Mouse (Mus musculus) forebrain, embryonic 15.5 days (tissue): ENCODE measurements around the gene Adcy7. TPM values are rescaled to one million over a fixed set of nuclear protein-coding genes. Genes with fewer than 3 reads are reported as not detected.

Experiments
- ATAC-seq: fragments of 200-750 bp; cut with Nextera tagmentation; replicated peaks from 2 replicates; pipeline ENCODE4 v1.8.0; 2017; ENCODE audit warnings: mild to moderate bottlenecking, moderate TSS enrichment, moderate library complexity
- H3K27ac ChIP-seq: fragments of 300-500 bp; sonication (generic); replicated peaks from 2 replicates; pipeline ENCODE4 v1.5.1; 2015; ENCODE audit warnings: mild to moderate bottlenecking, inconsistent platforms
- H3K27me3 ChIP-seq: fragments of 300-500 bp; sonication (generic); 2 replicates; pipeline ENCODE4 v1.6.1; 2015; ENCODE audit warnings: inconsistent platforms
- H3K36me3 ChIP-seq: fragments of 300-500 bp; sonication (generic); 2 replicates; pipeline ENCODE4 v1.6.1; 2015; ENCODE audit warnings: mild to moderate bottlenecking, inconsistent platforms
- H3K4me1 ChIP-seq: fragments of 300-500 bp; sonication (generic); 2 replicates; pipeline ENCODE4 v1.6.1; 2015; ENCODE audit warnings: inconsistent platforms
- H3K4me2 ChIP-seq: fragments of 300-500 bp; sonication (generic); replicated peaks from 2 replicates; pipeline ENCODE4 v1.6.1; 2015; ENCODE audit warnings: mild to moderate bottlenecking, inconsistent platforms
- H3K4me3 ChIP-seq: fragments of 300-500 bp; sonication (generic); 2 replicates; pipeline ENCODE4 v1.5.1; 2015; ENCODE audit warnings: mild to moderate bottlenecking, inconsistent platforms
- H3K9ac ChIP-seq: fragments of 300-500 bp; sonication (generic); replicated peaks from 2 replicates; pipeline ENCODE4 v1.6.1; 2015; ENCODE audit warnings: mild to moderate bottlenecking, inconsistent platforms
- H3K9me3 ChIP-seq: fragments of 300-500 bp; sonication (generic); 2 replicates; pipeline ENCODE4 v1.6.1; 2016; ENCODE audit warnings: inconsistent platforms
- WGBS: fragments of 180-500 bp; shearing (Covaris S2); methylation state at CpG from one replicate; pipeline ENCODE4 v1.1.7; 2015; ENCODE audit warnings: mixed read lengths; 5-methylcytosine and 5-hydroxymethylcytosine counted together
- polyA plus RNA-seq: library from polyadenylated mRNA; unstranded; fragments of >200 nt; fragmentation: Nextera tagmentation; extraction: Ambion mirVana; gene quantifications from 2 replicates; pipeline ENCODE4 v1.2.1, GENCODE M21; 2015

Adcy7 gene
- polyA plus RNA-seq, 1 experiment from 2014 or later: 1.5 TPM

- H3K4me2 ChIP-seq: no peak overlapping the region
- 58% methylated on average over 6 of the region's 6 CpGs for WGBS
- no peaks in the 10 kb centered on the region for H3K9me3 ChIP-seq
- H3K36me3 ChIP-seq: peaks cover 10% of the 10 kb centered on the region
- H3K4me1 ChIP-seq: no peaks in the 10 kb centered on the region
- ATAC-seq: no peak
- no peak overlapping the region for H3K4me3 ChIP-seq
- no peaks in the 10 kb centered on the region for H3K27me3 ChIP-seq
- H3K9ac ChIP-seq: no peak overlapping the region
- H3K27ac ChIP-seq: no peak overlapping the region
Observed at GRCm38 (mm10) chr8:88258024-88258423, 14.2 kb upstream of the Adcy7 start.

DNA sequence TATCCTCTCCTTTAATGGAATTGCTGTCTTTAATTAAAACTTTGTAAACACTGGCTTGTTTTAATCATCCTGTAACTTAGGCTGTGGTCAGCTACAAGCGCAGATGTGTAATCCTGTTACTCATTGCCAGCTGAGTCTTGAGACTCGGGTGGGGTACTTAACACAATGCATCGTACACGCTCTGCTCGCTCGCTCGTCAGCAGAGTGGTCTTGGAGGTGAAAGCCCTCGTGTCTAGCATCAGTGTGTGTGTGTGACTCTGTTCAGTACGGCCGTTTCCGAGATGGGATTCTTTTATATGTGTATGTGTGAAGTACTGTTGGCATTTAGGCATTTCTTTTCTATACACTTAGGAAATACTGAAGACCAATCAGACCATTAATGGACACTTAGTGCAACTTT lies 13.7 kb upstream of the Adcy7 start:
- Histone ChIP-seq H3K36me3 (peaks cover 10% of the 10 kb centered on the region), H3K27me3 (no peaks in the 10 kb centered on the region), H3K9ac (no peak overlapping the region), H3K27ac (no peak overlapping the region), H3K9me3 (no peaks in the 10 kb centered on the region), H3K4me3 (no peak overlapping the region), H3K4me1 (no peaks in the 10 kb centered on the region), H3K4me2 (no peak overlapping the region)
- 67% methylated on average over 11 of the region's 11 CpGs for WGBS
- ATAC-seq: no peak

DNA sequence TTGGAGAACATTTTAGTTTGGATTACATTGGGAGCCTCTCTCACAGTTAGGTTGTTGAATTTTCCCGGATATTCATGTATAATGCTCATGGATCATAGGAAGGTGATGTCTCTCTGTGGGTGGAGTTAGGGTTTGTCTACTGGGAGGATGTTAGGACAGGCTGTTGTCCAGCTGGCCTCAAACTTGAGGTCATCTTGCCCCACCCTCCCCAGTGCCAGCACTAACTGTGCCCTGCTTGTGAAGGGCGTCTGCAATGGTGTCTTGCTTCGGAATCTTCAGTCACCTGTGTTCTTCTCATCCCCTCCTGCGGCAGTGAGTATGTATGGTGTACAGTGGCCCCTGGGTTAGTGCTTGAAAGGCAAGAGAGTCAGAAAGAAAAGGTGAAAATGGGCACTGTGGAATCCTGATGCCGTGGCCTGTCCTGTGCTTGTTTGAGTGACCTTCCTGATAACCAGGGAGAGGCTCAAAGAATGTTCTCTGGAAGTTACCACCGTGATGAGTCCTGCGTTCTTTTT lies 11.7 kb upstream of the Adcy7 start:
- Histone ChIP-seq H3K9me3 (no peaks in the 10 kb centered on the region), H3K27ac (no peak overlapping the region), H3K9ac (no peak overlapping the region), H3K36me3 (peaks cover 4% of the 10 kb centered on the region; the same call in 1 of the 2 replicates), H3K4me2 (no peak overlapping the region), H3K27me3 (no peaks in the 10 kb centered on the region), H3K4me1 (no peaks in the 10 kb centered on the region), H3K4me3 (no peak overlapping the region)
- ATAC-seq: no peak
- WGBS: 91% methylated on average over 7 of the region's 7 CpGs

GRCm38 (mm10) chr8:88262831-88263635 lies 9.2 kb upstream of the Adcy7 start:
- 46% methylated on average over 14 of the region's 14 CpGs for WGBS
- Histone ChIP-seq H3K27ac (no peak overlapping the region), H3K4me3 (no peak overlapping the region), H3K9ac (no peak overlapping the region), H3K4me2 (no peak overlapping the region), H3K9me3 (no peaks in the 10 kb centered on the region), H3K4me1 (no peaks in the 10 kb centered on the region), H3K27me3 (0 out of 2 replicates have a peak, but pooled peaks cover 2% of the 10 kb centered on the region), H3K36me3 (no peaks in the 10 kb centered on the region)
- no peak for ATAC-seq

DNA sequence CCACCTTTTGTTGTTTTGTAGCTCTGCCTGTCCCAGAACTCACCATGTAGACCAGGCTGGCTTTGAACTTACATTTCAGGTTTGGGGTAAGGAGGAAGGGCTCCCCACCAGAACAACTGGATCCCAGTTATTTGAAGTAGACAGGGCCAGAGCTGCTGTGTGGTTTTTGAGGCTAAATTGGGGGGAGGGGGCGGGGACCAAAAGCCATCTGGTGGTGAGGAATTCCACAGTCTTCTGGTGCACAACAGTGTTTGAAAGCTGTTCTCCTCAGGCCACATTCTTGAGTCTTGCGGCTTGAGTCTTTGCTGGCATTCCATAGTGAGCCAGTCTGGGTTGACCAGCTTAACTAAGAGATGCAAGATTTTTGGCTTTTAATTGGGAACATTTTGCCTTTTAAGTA lies 6.7 kb upstream of the Adcy7 start:
- Histone ChIP-seq H3K4me2 (no peak overlapping the region), H3K9ac (no peak overlapping the region), H3K9me3 (no peaks in the 10 kb centered on the region), H3K27ac (no peak overlapping the region), H3K36me3 (no peaks in the 10 kb centered on the region), H3K4me3 (no peak overlapping the region), H3K4me1 (no peaks in the 10 kb centered on the region), H3K27me3 (0 out of 2 replicates have a peak, but pooled peaks cover 4% of the 10 kb centered on the region)
- 7% methylated on average over 2 of the region's 2 CpGs for WGBS
- no peak for ATAC-seq

- H3K36me3 ChIP-seq: no peaks in the 10 kb centered on the region
- H3K27ac ChIP-seq: no peak overlapping the region
- 0 out of 2 replicates have a peak, but pooled peaks cover 4% of the 10 kb centered on the region for H3K27me3 ChIP-seq
- no peak overlapping the region for H3K4me2 ChIP-seq
- no peaks in the 10 kb centered on the region for H3K9me3 ChIP-seq
- no peak overlapping the region for H3K4me3 ChIP-seq
- no peak overlapping the region for H3K9ac ChIP-seq
- 42% methylated on average over 10 of the region's 10 CpGs for WGBS
- no peak for ATAC-seq
- no peaks in the 10 kb centered on the region for H3K4me1 ChIP-seq
Observed at GRCm38 (mm10) chr8:88266170-88266800, 5.9 kb upstream of the Adcy7 start.

GRCm38 (mm10) chr8:88266801-88267403 lies 5.3 kb upstream of the Adcy7 start:
- H3K9ac ChIP-seq: no peak overlapping the region
- no peaks in the 10 kb centered on the region for H3K36me3 ChIP-seq
- 0 out of 2 replicates have a peak, but pooled peaks cover 4% of the 10 kb centered on the region for H3K27me3 ChIP-seq
- ATAC-seq: no peak
- H3K4me3 ChIP-seq: no peak overlapping the region
- H3K9me3 ChIP-seq: no peaks in the 10 kb centered on the region
- no peaks in the 10 kb centered on the region for H3K4me1 ChIP-seq
- H3K4me2 ChIP-seq: no peak overlapping the region
- H3K27ac ChIP-seq: no peak overlapping the region
- WGBS: 94% methylated on average over 14 of the region's 14 CpGs

- 63% methylated on average over 7 of the region's 7 CpGs for WGBS
- H3K27me3 ChIP-seq: 0 out of 2 replicates have a peak, but pooled peaks cover 4% of the 10 kb centered on the region
- no peaks in the 10 kb centered on the region for H3K36me3 ChIP-seq
- peaks cover 10% of the 10 kb centered on the region for H3K4me1 ChIP-seq
- no peak overlapping the region for H3K9ac ChIP-seq
- H3K4me3 ChIP-seq: no peak overlapping the region
- H3K9me3 ChIP-seq: no peaks in the 10 kb centered on the region
- ATAC-seq: no peak
- H3K27ac ChIP-seq: no peak overlapping the region
- no peak overlapping the region for H3K4me2 ChIP-seq
Observed at GRCm38 (mm10) chr8:88269107-88269875, 2.9 kb upstream of the Adcy7 start.

GRCm38 (mm10) chr8:88270086-88270485 lies 2.1 kb upstream of the Adcy7 start:
- H3K4me3 ChIP-seq: no peak overlapping the region
- peaks cover 10% of the 10 kb centered on the region for H3K4me1 ChIP-seq
- H3K27me3 ChIP-seq: 0 out of 2 replicates have a peak, but pooled peaks cover 4% of the 10 kb centered on the region
- H3K9me3 ChIP-seq: no peaks in the 10 kb centered on the region
- H3K36me3 ChIP-seq: no peaks in the 10 kb centered on the region
- WGBS: 87% methylated on average over 3 of the region's 3 CpGs
- no peak overlapping the region for H3K27ac ChIP-seq
- no peak overlapping the region for H3K9ac ChIP-seq
- no peak overlapping the region for H3K4me2 ChIP-seq
- no peak for ATAC-seq

- H3K9me3 ChIP-seq: no peaks in the 10 kb centered on the region
- no peak for ATAC-seq
- H3K27me3 ChIP-seq: 0 out of 2 replicates have a peak, but pooled peaks cover 2% of the 10 kb centered on the region
- H3K36me3 ChIP-seq: no peaks in the 10 kb centered on the region
- peaks cover 12% of the 10 kb centered on the region for H3K4me1 ChIP-seq
- peak overlapping the region; percentile 43 for H3K4me3 ChIP-seq
- 68% methylated on average over 7 of the region's 7 CpGs for WGBS
- no peak overlapping the region for H3K27ac ChIP-seq
- no peak overlapping the region for H3K9ac ChIP-seq
- H3K4me2 ChIP-seq: no peak overlapping the region
Observed at GRCm38 (mm10) chr8:88273051-88273430, 838 bp downstream of the Adcy7 start.

- H3K27ac ChIP-seq: no peak overlapping the region
- H3K27me3 ChIP-seq: no peaks in the 10 kb centered on the region
- no peak for ATAC-seq
- 94% methylated on average over 5 of the region's 5 CpGs for WGBS
- H3K4me2 ChIP-seq: no peak overlapping the region
- H3K36me3 ChIP-seq: no peaks in the 10 kb centered on the region
- H3K9ac ChIP-seq: no peak overlapping the region
- no peak overlapping the region for H3K4me3 ChIP-seq
- H3K9me3 ChIP-seq: no peaks in the 10 kb centered on the region
- peaks cover 12% of the 10 kb centered on the region for H3K4me1 ChIP-seq
Observed at GRCm38 (mm10) chr8:88274090-88274489, 1.9 kb downstream of the Adcy7 start.
